Mouse (Mus musculus): Measurements from ENCODE around the gene Rps9. TPM values are rescaled to one million over a fixed set of nuclear protein-coding genes. Genes with fewer than 3 reads are reported as not detected.

Rps9 gene
- polyA plus RNA-seq, 1 experiment from 2014 or later, result 989 TPM

Small RNA genes lying within 50 kb of the gene (microRNA-seq; reads per million reads assigned to microRNA genes)
- gene Mir3572, result 1.9 reads per million, percentile 6 among the genes with 10 or more reads in this experiment

Other genes with a start within 250 kb of the Rps9 start
- not detected in 2 replicates for gene Tarm1, start 201.4 kb upstream of the Rps9 start, polyA plus RNA-seq (2015; fragmentation: Nextera tagmentation; extraction: Ambion mirVana)
- gene Oscar, start 87.8 kb upstream of the Rps9 start, polyA plus RNA-seq (2015; fragmentation: Nextera tagmentation; extraction: Ambion mirVana), result 0.54 and 0.80 TPM in 2 replicates
- 392 and 462 TPM in 2 replicates for gene Ndufa3, start 86.6 kb upstream of the Rps9 start, polyA plus RNA-seq (2015; fragmentation: Nextera tagmentation; extraction: Ambion mirVana)
- 31.0 and 34.4 TPM in 2 replicates for gene Tfpt, start 74.1 kb upstream of the Rps9 start, polyA plus RNA-seq (2015; fragmentation: Nextera tagmentation; extraction: Ambion mirVana)
- gene Prpf31, start 74.0 kb upstream of the Rps9 start, polyA plus RNA-seq (2015; fragmentation: Nextera tagmentation; extraction: Ambion mirVana), result 98.6 and 100 TPM in 2 replicates
- gene Cnot3, start 58.7 kb upstream of the Rps9 start, polyA plus RNA-seq (2015; fragmentation: Nextera tagmentation; extraction: Ambion mirVana), result 44.1 and 45.8 TPM in 2 replicates
- 18.0 and 18.7 TPM in 2 replicates for gene Leng1, start 38.2 kb upstream of the Rps9 start, polyA plus RNA-seq (2015; fragmentation: Nextera tagmentation; extraction: Ambion mirVana)
- 3.6 and 4.4 TPM in 2 replicates for gene Tmc4, start 26.4 kb upstream of the Rps9 start, polyA plus RNA-seq (2015; fragmentation: Nextera tagmentation; extraction: Ambion mirVana)
- gene Tsen34, start 11.1 kb upstream of the Rps9 start, polyA plus RNA-seq (2015; fragmentation: Nextera tagmentation; extraction: Ambion mirVana), result 223 and 227 TPM in 2 replicates
- 58.7 and 64.6 TPM in 2 replicates for gene Mboat7, start 10.5 kb upstream of the Rps9 start, polyA plus RNA-seq (2015; fragmentation: Nextera tagmentation; extraction: Ambion mirVana)
- gene Pirb, start 16.4 kb downstream of the Rps9 start, polyA plus RNA-seq (2015; fragmentation: Nextera tagmentation; extraction: Ambion mirVana), result 0.14 and 0.23 TPM in 2 replicates
- gene Gm15448, start 121.7 kb downstream of the Rps9 start, polyA plus RNA-seq (2015; fragmentation: Nextera tagmentation; extraction: Ambion mirVana), result not detected in 2 replicates
- not detected in 2 replicates for gene Pira2, start 141.1 kb downstream of the Rps9 start, polyA plus RNA-seq (2015; fragmentation: Nextera tagmentation; extraction: Ambion mirVana)
- gene Gm14548, start 194.1 kb downstream of the Rps9 start, polyA plus RNA-seq (2015; fragmentation: Nextera tagmentation; extraction: Ambion mirVana), result not detected in 2 replicates
- not detected in 2 replicates for gene Lilra6, start 211.5 kb downstream of the Rps9 start, polyA plus RNA-seq (2015; fragmentation: Nextera tagmentation; extraction: Ambion mirVana)